Mouse (Mus musculus): ENCODE results near the gene Hoxd4.

Gene Hoxd4

DNA sequence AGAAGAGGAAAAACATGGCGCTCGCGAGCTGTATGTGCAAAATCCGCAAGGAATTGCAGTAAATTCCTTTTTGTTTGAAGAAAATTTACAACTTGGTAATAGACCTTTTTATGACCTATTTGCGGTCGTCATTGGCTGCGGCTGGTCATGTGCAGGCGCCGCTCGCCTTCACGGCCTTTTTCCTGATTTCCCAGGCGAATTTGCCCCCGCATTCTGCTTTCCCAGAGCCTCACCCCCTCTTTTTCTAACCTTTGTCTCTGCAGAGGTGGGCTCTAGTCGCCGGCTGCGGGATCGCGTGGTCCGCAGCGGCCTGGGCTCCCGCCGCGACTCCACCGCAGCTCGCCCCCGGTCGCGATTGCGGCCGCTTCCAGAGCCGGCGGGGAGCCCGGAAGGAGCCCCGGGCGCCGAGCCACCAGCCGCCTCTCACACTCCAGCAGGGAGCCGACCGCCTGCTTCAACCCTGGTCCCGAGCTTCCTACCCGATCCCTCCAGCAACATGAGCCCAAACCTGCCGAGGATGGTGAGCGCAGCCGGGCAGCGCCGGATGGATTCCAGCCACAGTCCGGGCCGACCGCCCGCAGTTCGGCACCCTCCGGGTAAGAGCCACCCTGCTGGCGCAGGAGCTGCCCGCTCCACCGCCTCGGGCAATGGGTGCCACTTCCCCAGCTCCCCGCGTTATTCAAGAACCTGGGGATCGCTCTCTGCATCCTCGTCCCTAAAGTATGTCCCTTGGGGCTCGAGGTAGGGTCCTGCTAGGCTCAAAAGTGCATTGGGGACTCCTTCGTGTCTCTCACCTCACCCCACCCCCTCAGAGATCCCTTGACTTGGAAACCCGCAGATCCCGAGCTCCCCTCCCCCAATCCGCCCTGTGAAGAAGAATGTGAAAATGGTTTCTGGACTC is at the start of gene Hoxd4, which contains the start of gene Hoxd3:
Hoxd4 (plus strand) TSS at position 209 of the 901 bp plus-strand sequence.
Hoxd3 (plus strand) TSS at position 207 of the 901 bp plus-strand sequence.
- peak; percentile 63 for DNase-seq (ENCODE audit: low spot score)

DNA sequence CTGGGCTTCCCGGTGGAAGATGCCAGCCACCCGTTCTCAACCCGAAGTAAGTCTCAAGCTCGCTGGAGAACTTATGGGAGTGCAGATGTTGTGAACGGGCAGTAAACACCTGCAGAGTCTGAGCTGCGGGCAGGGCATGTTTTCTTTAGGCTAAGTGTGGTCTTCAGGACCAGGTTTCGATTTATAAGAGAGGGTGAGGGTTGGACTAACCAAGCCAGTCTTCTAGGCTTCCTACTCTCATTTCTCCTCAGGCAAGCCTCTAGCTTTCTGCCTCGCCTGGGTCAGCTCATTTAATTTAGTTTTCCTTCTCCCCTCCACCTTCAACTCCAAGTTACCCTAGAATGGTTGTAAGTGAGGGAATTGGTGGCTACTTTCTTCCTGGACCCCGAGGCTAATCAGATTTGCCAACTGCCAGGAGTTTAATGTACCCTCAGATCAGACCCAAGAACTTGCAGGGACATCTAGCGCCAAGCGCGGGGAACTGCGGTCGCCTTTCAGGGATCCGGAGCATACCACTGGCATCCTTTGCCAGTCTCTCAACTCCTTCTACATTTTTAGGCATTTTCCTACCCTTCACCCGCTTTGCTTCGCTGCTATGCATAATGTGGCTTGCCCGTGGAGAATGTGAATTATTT is 48.3 kb upstream of the Hoxd4 start:
- peak; percentile 65 for DNase-seq (ENCODE audit: low spot score)

DNA sequence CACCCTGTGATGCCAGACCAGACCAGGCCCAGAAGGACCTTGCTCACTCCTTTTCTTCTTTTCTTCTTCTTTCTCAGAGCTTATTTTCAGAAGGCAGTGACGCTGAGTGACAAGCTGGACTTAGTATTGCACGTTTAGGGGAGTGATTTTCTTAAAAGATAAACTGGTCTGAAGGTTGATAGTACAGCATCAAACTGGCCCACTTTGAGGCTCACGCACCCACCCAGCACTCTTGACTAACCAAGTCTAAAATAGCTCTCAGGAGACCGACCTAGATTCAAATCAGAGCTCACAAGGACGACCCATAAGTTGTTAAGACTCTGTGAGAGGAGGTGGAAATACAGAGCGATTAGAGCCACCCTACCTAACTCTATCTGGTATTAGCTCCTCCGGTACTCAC is 45.3 kb upstream of the Hoxd4 start:
- no peak for DNase-seq (ENCODE audit: low spot score)

DNA sequence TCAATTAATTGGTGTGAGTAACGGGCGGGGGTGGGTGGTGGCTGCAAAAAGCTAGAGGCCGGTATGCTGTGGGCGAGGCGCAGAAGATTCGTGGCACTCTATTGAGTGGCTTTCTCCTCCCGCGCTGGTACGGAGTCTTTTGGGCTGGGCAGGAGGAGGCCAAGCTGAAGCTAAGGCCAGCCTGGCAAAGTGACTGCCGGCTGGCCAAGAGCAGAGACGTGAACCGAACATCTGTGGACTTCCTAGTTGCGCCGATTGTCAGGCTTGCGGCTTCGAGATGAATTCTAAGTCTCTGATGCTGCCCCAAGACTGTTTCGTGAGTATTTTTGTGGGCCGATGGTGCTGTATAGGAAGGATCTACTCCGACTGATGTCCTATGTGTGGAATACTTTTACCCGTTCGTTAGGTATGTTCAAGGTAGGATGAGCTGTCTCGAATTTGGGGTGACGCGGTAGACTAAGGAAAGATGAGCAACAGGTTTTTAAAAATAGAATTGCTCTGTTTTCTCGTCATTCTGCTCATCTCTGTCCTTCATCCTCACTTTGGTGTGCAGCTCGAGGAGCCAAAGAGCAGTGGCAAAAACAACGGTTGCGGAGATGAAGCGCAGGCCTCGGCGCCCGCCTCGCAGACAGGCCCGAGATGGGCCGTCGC is 44.4 kb upstream of the Hoxd4 start:
- DNase-seq (ENCODE audit: low spot score) = no peak

DNA sequence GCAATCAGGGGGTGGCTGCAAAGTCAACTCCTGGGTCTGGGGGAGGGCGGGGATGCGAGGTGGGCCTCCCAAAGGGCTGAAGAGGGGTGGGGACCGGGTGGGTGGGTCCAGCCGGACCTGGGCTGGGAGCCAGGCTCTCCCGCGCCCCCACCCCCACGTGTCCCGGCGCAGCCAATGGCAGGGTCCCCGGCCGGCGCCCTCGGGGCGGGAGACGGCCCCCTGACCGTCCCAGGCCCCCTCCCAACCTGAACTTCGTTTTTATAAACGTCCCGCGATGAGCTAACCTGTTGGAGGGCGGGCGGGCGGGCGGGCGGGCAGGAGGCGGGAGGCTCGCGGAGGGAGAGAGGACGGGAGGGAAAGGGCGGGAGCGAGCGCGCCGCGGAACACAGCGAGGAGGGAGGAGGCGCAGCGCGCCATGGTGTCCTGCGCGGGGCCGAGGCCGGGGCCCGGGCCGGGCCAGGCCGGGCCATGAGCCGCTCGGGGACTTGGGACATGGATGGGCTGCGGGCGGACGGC is 43.8 kb upstream of the Hoxd4 start, which contains the start of gene Hoxd13:
Hoxd13 (plus strand) TSS at position 469 of the 516 bp plus-strand sequence.
- peak; percentile 32 for DNase-seq (ENCODE audit: low spot score)

DNA sequence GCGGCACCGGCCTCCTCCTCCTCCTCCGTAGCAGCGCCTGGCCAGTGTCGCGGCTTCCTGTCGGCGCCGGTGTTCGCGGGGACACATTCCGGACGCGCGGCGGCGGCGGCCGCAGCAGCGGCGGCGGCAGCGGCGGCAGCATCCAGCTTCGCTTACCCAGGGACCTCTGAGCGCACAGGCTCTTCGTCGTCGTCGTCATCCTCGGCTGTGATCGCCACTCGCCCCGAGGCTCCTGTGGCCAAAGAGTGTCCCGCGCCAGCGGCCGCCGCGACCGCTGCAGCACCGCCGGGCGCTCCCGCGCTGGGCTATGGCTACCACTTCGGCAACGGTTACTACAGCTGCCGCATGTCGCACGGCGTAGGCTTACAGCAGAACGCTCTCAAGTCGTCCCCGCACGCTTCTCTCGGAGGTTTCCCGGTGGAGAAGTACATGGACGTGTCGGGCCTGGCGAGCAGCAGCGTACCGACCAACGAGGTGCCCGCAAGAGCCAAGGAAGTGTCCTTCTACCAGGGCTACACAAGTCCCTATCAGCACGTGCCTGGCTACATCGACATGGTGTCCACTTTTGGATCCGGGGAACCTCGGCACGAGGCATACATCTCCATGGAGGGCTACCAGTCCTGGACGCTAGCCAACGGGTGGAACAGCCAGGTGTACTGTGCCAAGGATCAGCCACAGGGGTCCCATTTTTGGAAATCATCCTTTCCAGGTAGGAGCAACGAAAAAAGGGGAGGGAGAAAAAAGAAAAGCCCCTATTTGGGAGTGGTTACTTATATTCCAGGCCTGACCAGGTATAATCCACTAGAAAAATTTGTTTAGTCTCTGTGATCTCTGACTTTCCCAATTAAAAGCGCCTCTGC is 43.1 kb upstream of the Hoxd4 start:
- no peak for DNase-seq (ENCODE audit: low spot score)

DNA sequence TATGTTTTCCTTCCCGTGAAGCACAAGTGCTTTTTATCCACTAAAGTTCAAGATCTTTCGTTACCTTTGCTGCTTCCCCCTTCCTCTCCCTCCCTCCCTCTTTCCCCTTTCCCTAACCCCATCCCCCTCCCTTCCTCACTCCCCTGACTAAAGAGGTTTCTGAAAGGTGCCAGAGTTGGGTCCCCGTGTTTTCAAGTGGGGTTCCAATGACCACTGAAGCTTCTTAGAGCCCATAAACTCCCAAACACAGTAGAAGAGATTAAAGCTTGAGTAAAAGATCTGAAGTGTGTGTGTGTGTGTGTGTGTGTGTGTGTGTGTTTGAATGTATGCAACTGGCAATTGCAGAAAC is 42.5 kb upstream of the Hoxd4 start:
- no peak for DNase-seq (ENCODE audit: low spot score)

DNA sequence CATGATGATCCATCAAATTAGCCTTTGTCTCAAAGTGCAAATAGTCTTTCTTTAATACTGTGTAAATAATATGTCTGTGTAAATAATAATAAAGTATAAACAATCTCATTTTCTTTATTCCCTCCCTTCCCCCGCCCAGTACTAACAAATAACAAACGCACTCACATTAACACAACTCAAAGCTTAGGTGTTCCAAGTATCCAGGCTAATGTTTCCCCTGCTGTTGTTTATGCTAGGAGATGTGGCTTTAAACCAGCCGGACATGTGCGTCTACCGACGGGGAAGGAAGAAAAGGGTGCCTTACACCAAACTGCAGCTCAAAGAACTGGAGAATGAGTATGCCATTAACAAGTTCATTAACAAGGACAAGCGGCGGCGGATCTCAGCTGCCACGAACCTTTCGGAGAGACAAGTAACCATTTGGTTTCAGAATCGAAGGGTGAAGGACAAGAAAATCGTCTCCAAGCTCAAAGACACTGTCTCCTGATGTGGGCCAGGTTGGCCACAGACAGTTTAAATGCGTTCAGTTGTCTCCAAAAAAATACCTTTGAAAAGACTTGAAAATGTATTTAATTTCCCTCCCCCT is 42.0 kb upstream of the Hoxd4 start:
- no peak for DNase-seq (ENCODE audit: low spot score)

DNA sequence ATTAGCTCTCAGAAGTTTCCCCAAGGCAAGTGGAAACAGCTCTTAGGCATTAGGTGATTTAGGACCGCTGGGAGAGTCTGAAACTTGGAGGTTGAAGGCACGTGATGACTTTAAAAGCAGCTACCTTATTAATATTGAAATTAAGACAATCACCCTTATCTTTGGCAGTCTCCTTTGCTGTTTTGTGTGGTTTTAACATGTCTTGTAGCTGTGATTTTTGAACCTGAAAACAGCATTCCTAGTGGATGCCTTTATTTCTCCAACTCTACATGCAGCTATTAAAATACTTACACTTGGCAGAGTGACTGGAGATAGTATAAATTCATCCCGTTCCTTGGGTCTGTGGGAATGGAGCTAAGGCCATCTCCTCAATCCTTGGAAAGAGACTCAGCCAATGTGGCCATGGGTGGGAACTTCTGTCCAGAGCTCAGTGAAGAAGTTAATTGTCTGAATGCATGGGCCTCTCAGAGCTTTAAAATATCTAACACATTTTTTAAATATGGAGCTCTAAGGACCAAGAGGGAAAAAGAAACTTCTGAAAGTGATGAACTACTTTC is 41.0 kb upstream of the Hoxd4 start:
- DNase-seq (ENCODE audit: low spot score) = no peak

DNA sequence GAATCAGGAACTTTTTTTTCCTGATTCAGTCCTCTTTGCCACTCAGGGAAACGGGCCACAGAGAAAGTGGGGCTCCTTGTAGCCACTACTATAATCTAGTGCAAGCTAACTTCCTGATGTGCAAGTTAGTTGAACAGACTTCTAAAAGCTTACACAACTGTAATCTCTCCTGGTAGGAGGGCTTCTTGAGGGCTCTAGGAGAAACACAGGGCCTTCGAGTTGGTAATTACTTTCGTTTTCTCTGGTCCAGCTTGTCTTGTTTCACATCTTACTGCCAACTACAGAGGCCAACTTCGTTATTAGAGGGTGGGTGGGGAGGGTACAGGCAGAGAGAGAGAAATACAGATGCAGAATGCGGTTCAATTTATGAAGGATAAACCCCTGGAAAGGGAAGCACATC is 39.9 kb upstream of the Hoxd4 start:
- DNase-seq (ENCODE audit: low spot score) = no peak

DNA sequence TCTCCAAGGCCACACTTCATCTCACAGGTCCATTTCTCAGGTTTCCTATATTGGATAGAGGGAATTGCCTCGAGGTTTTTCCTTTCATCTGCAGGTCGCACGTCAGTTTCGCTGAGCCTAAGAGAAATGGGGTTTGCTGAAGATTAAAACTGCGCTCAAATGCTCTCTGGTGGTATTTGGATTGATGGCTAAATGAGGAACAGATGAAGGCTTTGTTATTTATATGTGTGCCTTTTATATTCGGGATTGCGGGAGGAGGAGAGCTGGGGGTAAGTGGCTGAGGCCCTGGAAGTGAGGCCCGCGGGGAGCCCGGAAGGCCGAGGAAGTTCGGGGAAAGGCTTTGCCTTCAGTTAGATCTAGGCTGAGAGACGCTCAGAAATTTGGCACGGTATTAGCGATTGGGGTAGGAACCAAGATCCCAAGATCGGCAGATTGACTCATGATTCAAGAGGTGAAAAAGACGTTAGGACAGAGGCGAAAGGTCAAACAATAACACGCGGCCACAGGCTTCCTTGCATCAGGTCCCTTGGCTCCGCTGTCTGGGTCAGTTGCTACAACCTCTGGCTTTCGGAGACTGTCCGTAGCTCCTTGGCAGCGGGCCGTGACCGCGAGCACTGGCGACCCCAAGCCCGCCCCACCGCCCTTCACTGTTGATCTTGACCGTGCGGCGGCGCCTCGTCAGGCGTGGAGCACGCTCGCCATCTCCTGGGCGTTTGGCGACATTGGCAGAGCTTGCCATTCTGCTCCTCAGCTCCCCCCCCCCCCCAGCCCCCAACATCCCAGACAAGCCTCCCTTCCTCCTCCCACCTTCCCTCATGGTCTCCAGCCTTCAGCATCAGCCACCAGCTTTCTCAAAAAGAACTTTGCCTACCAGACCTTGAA is 39.0 kb upstream of the Hoxd4 start:
- DNase-seq (ENCODE audit: low spot score) = peak; percentile 69

DNA sequence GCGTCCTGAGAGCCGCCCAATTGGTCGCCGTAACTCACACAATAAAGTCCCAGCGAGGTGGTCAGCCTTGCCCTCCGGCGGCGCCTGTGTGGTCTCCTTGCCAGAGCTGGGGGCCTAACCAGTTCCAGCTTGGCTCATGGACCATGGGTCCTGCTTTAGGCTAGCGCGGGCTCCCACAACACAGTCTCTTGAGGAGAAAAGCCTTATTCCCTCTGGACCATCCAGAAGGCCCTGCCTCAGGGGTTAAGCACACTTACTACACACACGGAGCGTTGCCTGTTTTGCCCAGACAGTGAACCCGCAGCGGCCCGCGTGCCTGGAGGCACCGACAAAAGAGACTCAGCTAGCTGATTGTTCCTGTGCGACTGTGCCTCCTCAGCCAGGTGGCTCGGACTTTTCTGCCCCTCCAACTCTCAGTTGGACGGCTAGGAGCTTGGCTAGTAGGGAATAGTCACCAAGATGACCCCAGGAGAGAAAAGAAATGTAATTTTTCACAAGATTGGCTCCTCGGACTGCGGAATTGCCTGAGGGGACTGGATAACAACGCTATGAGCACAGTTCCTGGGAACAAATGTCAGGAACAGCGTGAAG is 37.8 kb upstream of the Hoxd4 start:
- no peak for DNase-seq (ENCODE audit: low spot score)

DNA sequence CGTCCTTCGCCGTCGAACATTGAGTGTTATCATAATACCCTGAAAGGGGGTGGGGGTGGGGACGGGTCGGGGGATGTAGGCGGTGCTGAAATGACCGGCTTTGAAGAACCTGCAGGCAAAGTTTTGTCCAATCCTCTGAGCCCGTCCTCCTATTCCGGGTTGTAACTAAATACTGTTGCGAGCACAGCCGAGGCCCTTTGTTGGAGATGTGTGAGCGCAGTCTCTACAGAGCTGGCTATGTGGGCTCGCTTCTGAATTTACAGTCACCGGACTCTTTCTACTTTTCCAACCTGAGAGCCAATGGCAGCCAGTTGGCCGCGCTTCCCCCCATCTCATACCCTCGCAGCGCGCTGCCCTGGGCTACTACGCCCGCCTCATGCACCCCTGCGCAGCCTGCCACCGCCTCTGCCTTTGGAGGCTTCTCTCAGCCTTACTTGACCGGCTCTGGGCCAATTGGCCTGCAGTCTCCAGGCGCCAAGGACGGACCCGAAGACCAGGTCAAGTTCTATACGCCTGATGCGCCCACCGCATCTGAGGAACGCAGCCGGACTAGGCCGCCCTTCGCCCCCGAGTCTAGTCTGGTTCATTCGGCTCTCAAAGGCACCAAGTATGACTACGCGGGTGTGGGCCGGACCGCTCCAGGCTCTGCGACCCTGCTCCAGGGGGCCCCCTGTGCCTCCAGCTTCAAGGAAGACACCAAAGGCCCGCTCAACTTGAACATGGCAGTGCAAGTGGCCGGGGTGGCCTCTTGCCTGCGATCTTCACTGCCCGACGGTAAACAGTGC is 36.7 kb upstream of the Hoxd4 start, which contains the start of gene Hoxd12:
Hoxd12 (plus strand) TSS at position 133 of the 785 bp plus-strand sequence.
- no peak for DNase-seq (ENCODE audit: low spot score)

DNA sequence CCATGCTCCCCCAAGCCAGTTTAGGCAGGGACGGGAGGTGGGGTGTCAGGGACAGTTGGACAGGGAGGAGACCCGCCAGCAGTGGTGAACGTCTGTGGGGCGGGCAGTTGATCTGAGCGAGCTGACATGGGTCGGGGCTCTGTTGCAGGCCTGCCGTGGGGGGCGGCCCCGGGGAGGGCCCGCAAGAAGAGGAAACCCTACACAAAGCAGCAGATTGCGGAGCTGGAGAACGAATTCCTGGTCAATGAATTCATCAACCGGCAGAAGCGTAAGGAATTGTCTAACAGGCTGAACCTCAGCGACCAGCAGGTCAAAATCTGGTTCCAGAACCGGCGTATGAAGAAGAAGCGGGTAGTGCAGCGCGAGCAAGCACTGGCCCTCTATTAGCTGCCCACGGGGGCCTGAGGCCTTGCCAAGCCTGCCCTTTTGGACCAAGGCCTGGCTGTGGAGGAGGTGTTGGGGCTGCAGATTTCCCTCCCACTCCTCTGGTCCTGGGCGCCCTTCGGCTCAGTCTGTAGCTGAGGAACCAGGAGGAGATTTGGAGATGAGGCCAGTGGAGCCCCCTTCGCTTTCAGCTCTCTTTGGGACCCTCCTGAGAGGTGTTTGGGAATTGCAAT is 36.0 kb upstream of the Hoxd4 start:
- no peak for DNase-seq (ENCODE audit: low spot score)

DNA sequence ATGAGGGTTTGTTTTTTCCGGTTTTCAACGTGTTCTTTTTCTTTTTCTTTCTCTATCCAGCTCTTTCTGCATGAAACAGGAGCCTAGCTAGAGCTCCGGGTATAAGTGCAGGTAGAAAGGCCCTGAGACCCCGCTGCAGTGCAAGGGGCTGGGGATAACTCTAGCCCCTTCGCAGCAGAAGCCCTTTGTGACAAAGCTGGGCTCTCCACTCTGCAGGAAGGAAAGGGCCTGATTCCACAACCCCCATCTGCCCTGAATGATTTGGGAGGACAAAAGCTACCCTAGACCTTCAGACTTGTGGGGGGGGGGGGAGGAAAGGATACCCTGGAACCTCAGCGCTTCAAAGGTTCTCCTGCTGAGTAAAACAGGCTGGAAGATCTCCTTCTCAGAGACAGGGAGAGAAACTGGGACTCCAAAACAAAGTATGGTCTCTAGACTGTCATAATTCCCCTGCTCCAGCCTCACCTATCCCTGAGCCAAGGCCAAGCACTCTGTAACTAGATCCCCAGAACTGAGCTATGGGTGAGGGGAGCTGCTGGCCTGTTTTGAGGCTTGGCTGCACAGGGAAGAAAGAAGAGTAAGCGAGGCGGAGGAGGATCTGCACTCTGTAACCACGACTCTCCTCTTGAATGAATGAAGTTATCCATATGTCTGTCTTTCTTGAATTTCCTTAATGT is 35.2 kb upstream of the Hoxd4 start:
- DNase-seq (ENCODE audit: low spot score) = no peak

DNA sequence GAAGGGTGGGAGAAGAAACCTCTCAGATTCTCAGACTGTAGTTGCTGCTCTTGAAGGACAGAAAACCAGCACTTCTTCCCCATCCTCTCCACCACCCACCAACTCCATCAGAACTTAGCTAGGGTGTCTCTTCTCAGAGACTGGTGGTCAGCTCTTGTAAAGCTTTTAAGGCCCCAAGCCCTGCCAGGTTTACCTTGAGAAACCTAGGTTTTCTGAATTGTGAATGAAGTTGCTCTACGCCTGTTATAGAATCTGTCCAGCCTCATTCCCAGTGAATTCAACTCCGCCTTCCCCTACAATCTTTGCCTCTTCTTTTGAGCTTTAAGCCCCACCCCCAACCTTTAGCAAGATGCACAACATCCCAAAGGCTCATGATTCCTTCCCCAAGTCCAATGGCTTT is 34.6 kb upstream of the Hoxd4 start:
- DNase-seq (ENCODE audit: low spot score) = no peak

DNA sequence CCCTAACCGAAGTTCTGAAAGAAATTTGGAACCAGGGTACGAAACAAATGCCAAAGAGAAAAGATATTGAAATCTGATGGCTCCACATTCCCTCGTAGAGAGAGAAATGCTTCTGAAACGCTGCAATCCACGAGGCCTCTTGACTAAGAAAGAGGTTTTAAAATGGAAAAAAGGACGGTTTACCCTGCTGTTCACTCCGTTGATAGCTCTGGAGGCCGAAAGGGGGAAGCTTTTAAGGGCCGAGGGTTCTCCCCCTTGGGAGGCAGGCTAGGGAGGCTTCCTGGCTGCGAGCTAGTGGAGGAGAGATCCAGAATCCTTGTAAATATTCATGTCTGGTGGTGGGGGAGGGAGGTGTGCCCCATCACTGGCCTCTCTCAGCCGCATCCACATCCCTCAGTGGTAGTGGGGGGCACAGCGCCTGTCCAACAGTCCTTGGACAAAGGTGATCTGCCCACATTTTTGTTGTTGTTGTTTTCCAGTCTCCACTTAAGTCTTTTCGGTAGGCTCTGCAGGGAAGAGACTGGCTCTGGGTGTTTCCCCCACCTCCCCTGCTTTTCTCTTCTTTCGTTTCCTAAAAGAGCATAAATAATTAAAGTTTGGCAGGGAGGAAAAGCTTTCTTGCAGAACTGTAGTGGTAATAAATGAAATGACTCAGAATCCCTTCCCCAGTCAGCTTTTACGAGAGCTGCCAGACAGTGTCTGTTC is 32.7 kb upstream of the Hoxd4 start, which contains the start of gene Hoxd11:
Hoxd11 (plus strand) TSS at position 667 of the 705 bp plus-strand sequence.
- peak; percentile 18 for DNase-seq (ENCODE audit: low spot score)
